Mouse (Mus musculus): Measurements from ENCODE around the gene Chd4. TPM values are rescaled to one million over a fixed set of nuclear protein-coding genes. Genes with fewer than 3 reads are reported as not detected.

Chd4 gene
- polyA plus RNA-seq, 1 experiment from 2014 or later = 53.5 TPM

DNA sequence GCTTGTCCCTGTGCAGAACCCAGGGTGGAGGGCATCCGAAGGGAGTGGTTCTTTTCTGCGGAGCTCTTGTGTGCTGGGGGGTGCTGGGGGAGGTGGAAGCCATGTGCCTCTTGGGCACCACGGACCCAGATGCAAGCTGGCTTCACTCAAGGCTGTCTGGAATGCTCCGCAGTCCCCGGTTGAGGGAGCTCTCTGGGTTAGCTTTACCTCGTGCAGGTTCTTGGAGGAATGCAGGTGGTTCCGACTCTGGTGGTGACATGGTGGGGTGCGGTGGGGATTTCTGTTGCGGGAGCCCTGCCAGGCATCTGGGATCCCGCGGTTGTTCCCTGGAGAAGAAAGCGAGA is 1.5 kb downstream of the Chd4 start:
- ATAC-seq (peak; percentile 1; the same call in 1 of the 2 replicates), DNase-seq (ENCODE audit: low spot score) (peak; percentile 40)
- peaks cover 24% of the 10 kb centered on the region for H3K36me3 ChIP-seq (ENCODE audit: insufficient read depth, low read length)
- no peaks in the 10 kb centered on the region for H3K27me3 ChIP-seq (replicated peaks; ENCODE audit: insufficient read depth, low read length)
- H3K9me3 ChIP-seq (ENCODE audit: low read length) = no peaks in the 10 kb centered on the region
- H3K4me2 ChIP-seq (replicated peaks; ENCODE audit: low read depth, low read length) = peak overlapping the region; percentile 88
- peak overlapping the region; percentile 82 for H3K4me3 ChIP-seq (ENCODE audit: low read depth, low read length)
- peaks cover 20% of the 10 kb centered on the region for H3K4me1 ChIP-seq (ENCODE audit: insufficient read depth, low read depth, low read length)
- H3K27ac ChIP-seq (ENCODE audit: low read length) = peak overlapping the region; percentile 93
- WGBS = under 1% methylated on average over 12 of the region's 12 CpGs
- TF ChIP-seq CTCF (IDR thresholded peaks at IDR 0.05) = no peak
- no peak for TF ChIP-seq EP300 (IDR thresholded peaks at IDR 0.05)
- H3K9ac ChIP-seq (replicated peaks; ENCODE audit: low read depth) = peak overlapping the region; percentile 77

GRCm38 (mm10) chr6:125097951-125098350 is 2.2 kb downstream of the Chd4 start:
- Histone ChIP-seq H3K9ac (replicated peaks; ENCODE audit: low read depth) (peak overlapping the region; percentile 77; the same call in 1 of the 2 replicates), H3K4me3 (ENCODE audit: low read depth, low read length) (peak overlapping the region; percentile 82), H3K9me3 (ENCODE audit: low read length) (no peaks in the 10 kb centered on the region), H3K36me3 (ENCODE audit: insufficient read depth, low read length) (peaks cover 30% of the 10 kb centered on the region), H3K27ac (ENCODE audit: low read length) (0 out of 2 replicates have a peak overlapping the region, but pooled peaks have one; percentile 93), H3K4me2 (replicated peaks; ENCODE audit: low read depth, low read length) (peak overlapping the region; percentile 88), H3K27me3 (replicated peaks; ENCODE audit: insufficient read depth, low read length) (no peaks in the 10 kb centered on the region), H3K4me1 (ENCODE audit: insufficient read depth, low read depth, low read length) (peaks cover 20% of the 10 kb centered on the region)
- TF ChIP-seq EP300 (IDR thresholded peaks at IDR 0.05) (no peak), CTCF (IDR thresholded peaks at IDR 0.05) (no peak)
- DNase-seq (ENCODE audit: low spot score) (no peak), ATAC-seq (no peak)
- WGBS = 39% methylated on average over 8 of the region's 8 CpGs

- peaks cover 31% of the 10 kb centered on the region for H3K36me3 ChIP-seq (ENCODE audit: insufficient read depth, low read length)
Measured at GRCm38 (mm10) chr6:125098513-125098912, 2.7 kb downstream of the Chd4 start.

GRCm38 (mm10) chr6:125099421-125099971 is 3.7 kb downstream of the Chd4 start:
- 33% methylated on average over 5 of the region's 5 CpGs for WGBS
- ATAC-seq = no peak
- H3K36me3 ChIP-seq (ENCODE audit: insufficient read depth, low read length) = peaks cover 35% of the 10 kb centered on the region

More at GRCm38 (mm10) chr6:125098513-125098912, 2.7 kb downstream of the Chd4 start:
- Histone ChIP-seq H3K9me3 (ENCODE audit: low read length) (no peaks in the 10 kb centered on the region), H3K27ac (ENCODE audit: low read length) (peak overlapping the region; percentile 39; the same call in 1 of the 2 replicates), H3K27me3 (replicated peaks; ENCODE audit: insufficient read depth, low read length) (no peaks in the 10 kb centered on the region), H3K4me1 (ENCODE audit: insufficient read depth, low read depth, low read length) (peaks cover 20% of the 10 kb centered on the region), H3K9ac (replicated peaks; ENCODE audit: low read depth) (no peak overlapping the region), H3K4me3 (ENCODE audit: low read depth, low read length) (no peak overlapping the region), H3K4me2 (replicated peaks; ENCODE audit: low read depth, low read length) (peak overlapping the region; percentile 88)
- ATAC-seq = no peak
- DNase-seq (ENCODE audit: low spot score) = no peak
- WGBS = 52% methylated on average over 3 of the region's 3 CpGs
- no peak for TF ChIP-seq EP300 (IDR thresholded peaks at IDR 0.05)
- TF ChIP-seq CTCF (IDR thresholded peaks at IDR 0.05) = no peak

DNA sequence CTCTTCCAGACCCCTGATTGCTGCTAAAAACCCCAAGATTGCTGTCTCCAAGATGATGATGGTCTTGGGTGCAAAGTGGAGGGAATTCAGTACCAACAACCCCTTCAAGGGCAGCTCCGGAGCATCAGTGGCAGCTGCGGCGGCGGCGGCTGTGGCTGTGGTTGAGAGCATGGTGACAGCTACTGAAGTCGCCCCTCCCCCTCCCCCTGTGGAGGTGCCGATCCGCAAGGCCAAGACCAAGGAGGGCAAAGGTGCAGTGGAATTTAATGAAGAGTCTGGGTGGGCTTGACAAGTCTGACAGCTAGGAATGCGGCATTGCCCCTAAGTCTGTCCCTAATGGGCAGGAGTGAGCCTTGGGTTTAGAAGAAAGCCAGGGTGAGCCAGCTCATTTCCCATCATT is 5.7 kb downstream of the Chd4 start:
- Histone ChIP-seq H3K9me3 (ENCODE audit: low read length) (no peaks in the 10 kb centered on the region), H3K27ac (ENCODE audit: low read length) (no peak overlapping the region), H3K4me2 (replicated peaks; ENCODE audit: low read depth, low read length) (no peak overlapping the region), H3K9ac (replicated peaks; ENCODE audit: low read depth) (no peak overlapping the region), H3K4me1 (ENCODE audit: insufficient read depth, low read depth, low read length) (peaks cover 20% of the 10 kb centered on the region), H3K4me3 (ENCODE audit: low read depth, low read length) (no peak overlapping the region), H3K36me3 (ENCODE audit: insufficient read depth, low read length) (peaks cover 52% of the 10 kb centered on the region), H3K27me3 (replicated peaks; ENCODE audit: insufficient read depth, low read length) (no peaks in the 10 kb centered on the region)
- ATAC-seq = no peak
- DNase-seq (ENCODE audit: low spot score) = no peak
- no peak for TF ChIP-seq CTCF (IDR thresholded peaks at IDR 0.05)
- TF ChIP-seq EP300 (IDR thresholded peaks at IDR 0.05) = no peak
- WGBS = 56% methylated on average over 9 of the region's 9 CpGs

More at GRCm38 (mm10) chr6:125099421-125099971, 3.7 kb downstream of the Chd4 start:
- Histone ChIP-seq H3K27ac (ENCODE audit: low read length) (peak overlapping the region; percentile 39; the same call in 1 of the 2 replicates), H3K4me1 (ENCODE audit: insufficient read depth, low read depth, low read length) (peaks cover 20% of the 10 kb centered on the region), H3K4me3 (ENCODE audit: low read depth, low read length) (no peak overlapping the region), H3K27me3 (replicated peaks; ENCODE audit: insufficient read depth, low read length) (no peaks in the 10 kb centered on the region), H3K9ac (replicated peaks; ENCODE audit: low read depth) (no peak overlapping the region), H3K4me2 (replicated peaks; ENCODE audit: low read depth, low read length) (peak overlapping the region; percentile 2), H3K9me3 (ENCODE audit: low read length) (no peaks in the 10 kb centered on the region)
- DNase-seq (ENCODE audit: low spot score) = peak; percentile 68
- no peak for TF ChIP-seq CTCF (IDR thresholded peaks at IDR 0.05)
- no peak for TF ChIP-seq EP300 (IDR thresholded peaks at IDR 0.05)

- Histone ChIP-seq H3K4me3 (ENCODE audit: low read depth, low read length) (no peak overlapping the region), H3K4me1 (ENCODE audit: insufficient read depth, low read depth, low read length) (peaks cover 2% of the 10 kb centered on the region; the same call in 1 of the 2 replicates), H3K9me3 (ENCODE audit: low read length) (no peaks in the 10 kb centered on the region), H3K4me2 (replicated peaks; ENCODE audit: low read depth, low read length) (no peak overlapping the region), H3K36me3 (ENCODE audit: insufficient read depth, low read length) (peaks cover 80% of the 10 kb centered on the region), H3K27ac (ENCODE audit: low read length) (no peak overlapping the region), H3K9ac (replicated peaks; ENCODE audit: low read depth) (no peak overlapping the region), H3K27me3 (replicated peaks; ENCODE audit: insufficient read depth, low read length) (no peaks in the 10 kb centered on the region)
- 70% methylated on average over 4 of the region's 4 CpGs for WGBS
- TF ChIP-seq EP300 (IDR thresholded peaks at IDR 0.05) (no peak), CTCF (IDR thresholded peaks at IDR 0.05) (no peak)
- DNase-seq (ENCODE audit: low spot score) (no peak), ATAC-seq (no peak; the same call in 1 of the 2 replicates)
Measured at GRCm38 (mm10) chr6:125104223-125104622, 8.4 kb downstream of the Chd4 start.

Data from lung, postnatal 0 days (tissue).